Mouse (Mus musculus): ENCODE measurements around the gene Zar1. TPM values are rescaled to one million over a fixed set of nuclear protein-coding genes. Genes with fewer than 3 reads are reported as not detected.
"Not testable (repeated sequence)": the region's sequence is repeated elsewhere in the genome, so short reads cannot be mapped to it uniquely, and the experiment has no call there.

The Zar1 gene
- 0.14 and 0.15 TPM in 2 replicates for polyA plus RNA-seq (2012; rRNA removed)

DNA sequence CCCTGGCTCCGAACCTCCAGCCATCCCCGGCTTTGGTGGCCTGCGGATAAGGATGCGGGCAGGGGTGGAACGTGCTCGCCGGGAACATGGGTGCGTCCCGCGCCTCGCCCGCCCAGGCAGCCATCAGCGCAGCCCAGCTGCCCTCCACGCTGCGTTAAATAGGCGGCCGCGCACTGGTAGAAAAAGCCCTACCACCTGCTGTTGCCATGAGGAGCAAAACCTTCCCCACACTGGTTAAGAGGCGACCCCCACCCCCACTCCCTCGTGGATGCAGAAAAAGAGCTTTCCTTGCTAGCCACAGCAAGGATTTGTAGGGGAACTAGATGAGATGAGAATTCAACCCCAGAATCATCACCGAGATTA, at the start of gene Zar1:
Zar1 (minus strand) TSS at position 285 of the 363 bp plus-strand sequence.
- not testable (repeated sequence) for H3K27me3 ChIP-seq (replicated peaks; ENCODE audit: control insufficient read depth, insufficient read depth, low read length); H3K4me1 ChIP-seq (ENCODE audit: control insufficient read depth, insufficient read depth, low read length); H3K36me3 ChIP-seq (ENCODE audit: control insufficient read depth, insufficient read depth, low read length); H3K27ac ChIP-seq (ENCODE audit: insufficient read depth, low read depth, low read length); DNase-seq
- peak within 1 kb of the TSS; percentile 15; the same call in 1 of the 2 replicates for H3K4me3 ChIP-seq (ENCODE audit: insufficient read depth, low read depth, low read length)
- WGBS, result 15% methylated on average over 21 of the region's 21 CpGs

DNA sequence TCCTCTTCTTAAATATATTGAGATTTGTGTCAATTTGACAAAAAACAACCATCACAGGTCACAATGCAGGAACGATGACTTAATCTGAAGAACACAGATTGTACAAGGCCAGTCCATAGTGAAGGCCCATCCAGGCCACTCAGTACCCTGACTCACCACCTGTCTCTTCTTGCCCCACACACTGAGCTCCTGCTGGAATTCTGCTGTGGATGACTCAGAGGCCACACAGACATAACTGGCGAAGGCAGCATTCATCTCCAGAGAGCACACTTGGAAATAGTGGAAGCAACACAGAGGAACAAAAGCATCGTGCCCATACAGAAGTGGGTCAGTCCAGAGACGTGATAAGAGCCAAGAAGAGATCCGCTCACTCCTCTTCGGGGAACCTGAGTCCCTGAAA, 49.0 kb upstream of the Zar1 start:
- Histone ChIP-seq H3K4me1 (ENCODE audit: control insufficient read depth, insufficient read depth, low read length) (no peaks in the 10 kb centered on the region), H3K4me3 (ENCODE audit: insufficient read depth, low read depth, low read length) (no peak overlapping the region), H3K36me3 (ENCODE audit: control insufficient read depth, insufficient read depth, low read length) (no peaks in the 10 kb centered on the region), H3K27me3 (replicated peaks; ENCODE audit: control insufficient read depth, insufficient read depth, low read length) (no peaks in the 10 kb centered on the region), H3K27ac (ENCODE audit: insufficient read depth, low read depth, low read length) (no peak overlapping the region)
- no peak for DNase-seq
- WGBS, result 91% methylated on average over 6 of the region's 6 CpGs
- TF ChIP-seq CTCF (conservative IDR thresholded peaks at IDR 0.05; ENCODE audit: insufficient read depth, insufficient read length, low read depth, low read length) (no peak), POLR2A (IDR thresholded peaks at IDR 0.05; ENCODE audit: low read depth, low read length) (no peak)

DNA sequence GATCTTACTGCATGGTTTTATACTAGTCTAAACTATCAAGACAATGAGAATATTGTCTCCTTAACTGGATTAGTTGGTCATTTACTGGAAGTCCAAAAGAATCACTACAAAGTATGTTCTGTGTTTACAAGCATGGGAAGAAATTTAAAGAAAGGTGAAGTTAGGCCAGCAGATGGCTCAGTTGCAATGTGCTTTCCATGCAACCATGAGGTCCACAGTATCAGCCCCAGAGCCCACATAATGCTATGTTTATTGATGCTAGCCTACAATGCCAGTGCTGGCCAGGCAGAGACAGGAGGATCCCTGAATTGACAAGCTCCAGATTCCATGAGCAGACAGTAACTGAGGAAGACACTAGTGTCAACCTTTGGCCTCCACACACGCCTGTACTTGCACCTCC, 40.0 kb upstream of the Zar1 start:
- Histone ChIP-seq H3K27ac (ENCODE audit: insufficient read depth, low read depth, low read length) (no peak overlapping the region), H3K4me3 (ENCODE audit: insufficient read depth, low read depth, low read length) (no peak overlapping the region), H3K27me3 (replicated peaks; ENCODE audit: control insufficient read depth, insufficient read depth, low read length) (no peaks in the 10 kb centered on the region), H3K4me1 (ENCODE audit: control insufficient read depth, insufficient read depth, low read length) (no peaks in the 10 kb centered on the region), H3K36me3 (ENCODE audit: control insufficient read depth, insufficient read depth, low read length) (no peaks in the 10 kb centered on the region)
- no peak for DNase-seq
- WGBS, result 94% methylated on average over 1 of the region's 1 CpGs
- TF ChIP-seq CTCF (conservative IDR thresholded peaks at IDR 0.05; ENCODE audit: insufficient read depth, insufficient read length, low read depth, low read length) (0 out of 2 replicates have a peak, but pooled peaks have one; percentile 14), POLR2A (IDR thresholded peaks at IDR 0.05; ENCODE audit: low read depth, low read length) (no peak)

DNA sequence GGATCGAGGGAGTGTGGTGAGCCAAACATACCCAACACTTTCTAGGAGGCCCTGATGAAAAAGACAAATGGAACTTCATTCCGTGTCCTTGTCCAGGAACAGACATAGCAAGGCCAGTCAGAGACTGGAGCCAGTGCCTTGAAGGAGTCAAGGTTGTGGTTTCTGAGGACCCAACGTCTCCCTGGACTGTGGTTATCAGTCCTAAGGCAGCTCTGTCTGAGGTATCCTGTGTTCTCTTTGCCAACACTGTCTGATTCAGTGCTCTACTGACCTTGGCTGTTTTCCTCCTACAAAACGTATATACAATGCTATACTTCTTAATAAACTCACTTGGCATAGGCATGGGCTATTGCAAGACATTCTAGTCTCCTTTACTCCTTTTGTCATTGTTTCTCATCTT, 36.4 kb upstream of the Zar1 start:
- Histone ChIP-seq H3K27ac (ENCODE audit: insufficient read depth, low read depth, low read length) (no peak overlapping the region), H3K27me3 (replicated peaks; ENCODE audit: control insufficient read depth, insufficient read depth, low read length) (no peaks in the 10 kb centered on the region), H3K36me3 (ENCODE audit: control insufficient read depth, insufficient read depth, low read length) (no peaks in the 10 kb centered on the region), H3K4me3 (ENCODE audit: insufficient read depth, low read depth, low read length) (no peak overlapping the region), H3K4me1 (ENCODE audit: control insufficient read depth, insufficient read depth, low read length) (no peaks in the 10 kb centered on the region)
- TF ChIP-seq CTCF (conservative IDR thresholded peaks at IDR 0.05; ENCODE audit: insufficient read depth, insufficient read length, low read depth, low read length), result no peak
- TF ChIP-seq POLR2A (IDR thresholded peaks at IDR 0.05; ENCODE audit: low read depth, low read length), result no peak
- no peak for DNase-seq
- 87% methylated on average over 4 of the region's 4 CpGs for WGBS

DNA sequence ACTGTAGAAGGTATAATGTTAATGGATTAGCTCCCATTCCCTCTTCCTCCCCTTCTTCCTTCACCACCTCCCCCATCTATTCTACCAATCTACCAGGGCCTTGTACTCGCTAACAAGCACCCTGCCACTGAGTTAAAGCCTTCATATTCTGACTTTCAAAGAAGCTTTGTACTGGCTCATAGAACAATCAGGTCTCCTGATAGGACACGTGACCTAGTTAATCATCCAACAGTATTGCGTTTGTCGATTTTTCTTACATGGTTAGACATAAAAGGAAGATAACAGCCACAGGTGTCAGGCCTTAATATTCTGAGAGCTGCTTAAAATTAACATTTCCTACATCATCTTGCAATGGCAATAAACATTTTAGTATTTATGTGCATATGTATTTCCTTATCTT, 22.1 kb upstream of the Zar1 start:
- 77% methylated on average over 4 of the region's 4 CpGs for WGBS
- no peak overlapping the region for H3K27ac ChIP-seq (ENCODE audit: insufficient read depth, low read depth, low read length)
- no peak for TF ChIP-seq CTCF (conservative IDR thresholded peaks at IDR 0.05; ENCODE audit: insufficient read depth, insufficient read length, low read depth, low read length)
- TF ChIP-seq POLR2A (IDR thresholded peaks at IDR 0.05; ENCODE audit: low read depth, low read length), result no peak
- no peaks in the 10 kb centered on the region; the same call in 1 of the 2 replicates for H3K27me3 ChIP-seq (replicated peaks; ENCODE audit: control insufficient read depth, insufficient read depth, low read length)
- no peaks in the 10 kb centered on the region for H3K36me3 ChIP-seq (ENCODE audit: control insufficient read depth, insufficient read depth, low read length)
- no peak overlapping the region for H3K4me3 ChIP-seq (ENCODE audit: insufficient read depth, low read depth, low read length)
- H3K4me1 ChIP-seq (ENCODE audit: control insufficient read depth, insufficient read depth, low read length), result no peaks in the 10 kb centered on the region
- no peak for DNase-seq

DNA sequence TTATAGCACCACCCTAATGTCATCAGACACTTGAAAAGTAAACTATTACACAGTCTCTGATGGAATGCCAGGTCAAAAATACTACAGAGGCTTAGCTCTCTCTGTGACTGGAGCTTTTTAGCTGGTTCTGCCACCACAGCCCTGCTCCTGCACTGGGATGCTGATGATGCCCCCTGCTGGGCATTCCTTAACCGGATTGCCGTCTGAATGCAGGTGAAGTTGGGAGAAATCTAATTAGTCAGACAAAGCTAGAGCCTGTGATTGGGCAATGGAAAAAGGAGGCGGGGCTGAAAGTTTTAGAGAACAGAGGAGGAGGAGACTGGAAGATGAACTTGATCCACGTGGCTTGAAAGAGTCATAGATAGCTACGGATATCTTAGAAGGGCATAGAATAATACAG, 20.0 kb upstream of the Zar1 start:
- peak; percentile 83 for DNase-seq
- Histone ChIP-seq H3K4me3 (ENCODE audit: insufficient read depth, low read depth, low read length) (no peak overlapping the region), H3K4me1 (ENCODE audit: control insufficient read depth, insufficient read depth, low read length) (no peaks in the 10 kb centered on the region), H3K27ac (ENCODE audit: insufficient read depth, low read depth, low read length) (no peak overlapping the region), H3K36me3 (ENCODE audit: control insufficient read depth, insufficient read depth, low read length) (no peaks in the 10 kb centered on the region), H3K27me3 (replicated peaks; ENCODE audit: control insufficient read depth, insufficient read depth, low read length) (no peaks in the 10 kb centered on the region; the same call in 1 of the 2 replicates)
- 6% methylated on average over 5 of the region's 5 CpGs for WGBS
- TF ChIP-seq CTCF (conservative IDR thresholded peaks at IDR 0.05; ENCODE audit: insufficient read depth, insufficient read length, low read depth, low read length), result peak; percentile 74
- no peak for TF ChIP-seq POLR2A (IDR thresholded peaks at IDR 0.05; ENCODE audit: low read depth, low read length)

DNA sequence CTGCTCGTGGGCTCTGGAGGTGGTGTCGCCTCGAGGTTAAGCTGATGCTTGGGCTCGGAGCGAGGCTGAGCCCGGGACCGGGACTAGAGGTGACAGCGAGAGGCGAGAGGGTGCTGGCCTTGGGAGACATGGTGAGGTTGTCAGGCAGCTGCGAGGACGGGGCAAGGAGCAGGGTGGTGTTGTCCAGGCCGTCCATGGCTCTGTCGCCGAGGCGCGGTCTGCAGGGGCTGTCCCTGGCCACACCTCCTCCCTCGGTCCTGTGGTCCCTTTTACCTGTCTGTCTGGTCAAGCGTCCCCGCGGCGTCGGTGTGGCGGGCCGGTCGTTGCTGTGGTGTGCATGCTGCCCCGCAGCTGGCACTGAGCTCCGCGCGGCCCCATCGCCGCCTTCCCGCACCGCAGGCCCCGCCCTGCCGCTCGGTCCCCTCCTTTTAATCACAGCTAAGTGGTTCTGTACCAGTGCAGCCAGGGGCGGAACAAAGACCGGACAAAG, 6.2 kb upstream of the Zar1 start, which contains the start of gene Gm5868:
Gm5868 (minus strand) TSS at position 360 of the 490 bp plus-strand sequence.
- H3K4me3 ChIP-seq (ENCODE audit: insufficient read depth, low read depth, low read length), result peak within 1 kb of the TSS; percentile 10
- no peaks in the 10 kb centered on the region for H3K4me1 ChIP-seq (ENCODE audit: control insufficient read depth, insufficient read depth, low read length)
- no peak within 1 kb of the TSS for H3K27ac ChIP-seq (ENCODE audit: insufficient read depth, low read depth, low read length)
- no peaks in the 10 kb centered on the region for H3K27me3 ChIP-seq (replicated peaks; ENCODE audit: control insufficient read depth, insufficient read depth, low read length)
- TF ChIP-seq POLR2A (IDR thresholded peaks at IDR 0.05; ENCODE audit: low read depth, low read length) (no peak), CTCF (conservative IDR thresholded peaks at IDR 0.05; ENCODE audit: insufficient read depth, insufficient read length, low read depth, low read length) (no peak)
- WGBS, result 3% methylated on average over 38 of the region's 38 CpGs
- no peaks in the 10 kb centered on the region for H3K36me3 ChIP-seq (ENCODE audit: control insufficient read depth, insufficient read depth, low read length)
- no peak for DNase-seq

DNA sequence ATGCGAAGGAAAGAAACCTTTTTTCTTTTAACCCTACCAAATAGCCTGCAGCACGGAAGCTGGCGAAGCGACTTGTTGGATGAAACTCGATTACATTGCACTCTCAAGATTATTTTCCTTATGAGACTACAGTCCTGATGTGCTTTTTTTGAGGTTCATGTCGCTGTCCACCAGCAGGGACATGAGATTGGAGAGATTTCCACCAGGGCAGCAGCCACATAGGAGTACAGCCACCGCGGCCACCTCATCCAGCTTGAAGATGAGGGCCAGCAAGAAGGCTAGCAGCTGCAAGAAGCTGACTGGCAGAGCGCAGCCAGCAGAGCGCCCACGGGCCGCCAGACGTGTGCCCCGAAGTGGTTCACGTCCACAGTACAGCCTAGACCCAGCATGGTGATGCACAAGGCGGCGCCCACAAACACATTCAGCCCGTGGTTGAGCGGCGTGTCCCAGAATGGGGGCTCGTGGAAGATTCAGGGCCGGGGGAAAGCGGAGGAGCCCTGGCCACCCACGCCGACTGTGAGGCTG, 5.7 kb upstream of the Zar1 start:
- H3K4me1 ChIP-seq (ENCODE audit: control insufficient read depth, insufficient read depth, low read length); H3K36me3 ChIP-seq (ENCODE audit: control insufficient read depth, insufficient read depth, low read length); H3K27ac ChIP-seq (ENCODE audit: insufficient read depth, low read depth, low read length); DNase-seq; H3K4me3 ChIP-seq (ENCODE audit: insufficient read depth, low read depth, low read length); H3K27me3 ChIP-seq (replicated peaks; ENCODE audit: control insufficient read depth, insufficient read depth, low read length): not testable (repeated sequence)
- WGBS, result 38% methylated on average over 25 of the region's 25 CpGs

Measured in kidney, adult 2 months (tissue).